Mouse (Mus musculus): ENCODE data around the gene Tram2.
A peak's percentile ranks its signal among the peaks of the same experiment; 100 is the strongest.

Tram2 gene

DNA sequence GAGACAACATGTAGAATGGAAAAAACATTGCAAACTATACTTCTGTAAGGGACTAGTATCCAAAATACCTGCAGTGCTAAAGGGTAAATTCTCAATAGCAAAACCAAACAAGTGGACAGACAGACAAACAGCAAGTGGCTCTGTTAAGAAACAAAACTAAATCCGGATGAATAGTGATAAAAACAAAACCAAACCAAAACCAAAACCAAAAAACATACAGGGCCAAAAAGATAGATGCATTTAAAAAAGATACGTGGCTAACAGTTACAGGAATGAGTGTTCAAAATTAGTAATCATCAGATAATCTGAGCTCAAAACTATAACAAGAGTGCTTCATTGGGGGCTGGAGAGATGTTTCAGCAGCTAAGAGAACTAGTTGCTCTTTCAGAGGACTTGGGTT is 109.4 kb downstream of the Tram2 start:
- DNase-seq (ENCODE audit: low spot score), result no peak

DNA sequence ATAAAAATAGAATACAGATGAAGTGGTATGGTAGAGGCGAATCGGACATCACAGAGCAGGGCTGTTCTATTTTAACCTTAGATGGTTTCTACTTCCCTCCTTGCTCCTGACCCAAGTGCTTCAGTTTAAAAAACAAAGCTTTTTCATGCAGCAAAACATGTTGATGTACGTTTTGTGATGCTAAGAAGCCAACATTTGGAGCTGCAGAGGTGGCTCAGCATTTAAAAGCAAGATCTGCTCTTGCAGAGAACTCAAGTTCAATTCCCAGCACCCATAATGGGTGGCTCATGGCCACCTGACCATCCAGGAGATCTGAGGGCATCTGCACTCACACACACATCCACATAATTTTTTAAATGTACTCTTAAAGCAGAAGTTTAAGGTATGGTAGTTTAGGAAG is 124.2 kb downstream of the Tram2 start:
- DNase-seq (ENCODE audit: low spot score), result no peak

DNA sequence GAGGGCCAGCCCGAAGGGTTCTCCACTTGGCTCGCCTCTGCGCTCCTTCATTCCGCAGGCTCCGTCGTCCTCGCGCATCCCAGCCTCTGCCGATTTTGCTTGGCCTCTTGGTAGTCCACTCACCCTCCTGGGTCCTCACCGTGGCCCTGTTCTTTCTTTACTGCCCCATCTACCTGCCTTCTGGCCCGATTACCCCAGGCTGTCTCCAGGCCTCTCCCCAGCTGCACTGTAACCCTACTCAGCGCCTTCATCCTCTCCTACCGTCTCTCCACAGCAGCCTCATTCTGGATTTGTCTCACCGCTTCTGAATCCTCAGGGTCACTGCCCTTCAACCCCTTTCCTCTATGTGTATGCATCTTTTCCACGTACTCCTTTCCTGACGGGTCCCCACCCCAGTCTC is 127.2 kb downstream of the Tram2 start:
- DNase-seq (ENCODE audit: low spot score), result no peak

DNA sequence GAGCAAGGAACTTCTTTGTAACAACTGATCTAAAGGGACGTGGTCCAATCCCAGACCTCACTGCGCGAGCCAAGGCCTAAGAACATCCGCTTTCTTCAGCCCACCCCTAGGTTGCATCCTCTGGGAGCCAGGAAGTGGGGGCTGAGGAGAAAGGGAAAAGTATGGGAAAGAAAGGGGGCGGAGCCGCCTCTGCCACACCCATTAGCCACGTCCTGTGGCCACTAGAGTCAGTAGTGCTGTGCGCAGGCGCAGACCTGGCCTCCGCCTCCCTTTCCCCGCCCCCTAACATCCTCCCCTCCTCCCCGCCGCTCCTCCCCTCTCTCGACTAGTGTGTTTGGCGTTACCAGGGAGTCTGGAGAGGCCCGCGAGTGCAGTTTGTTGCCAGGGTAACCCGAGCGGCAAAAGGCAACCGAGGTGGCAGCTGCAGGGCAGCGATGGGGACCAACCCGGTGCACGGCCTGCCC is 127.7 kb downstream of the Tram2 start, which contains the start of gene Efhc1:
Gene Efhc1 (plus strand): TSS at position 327 of the 464 bp plus-strand sequence.
- DNase-seq (ENCODE audit: low spot score), result peak; percentile 97
